Mouse (Mus musculus) spleen, postnatal 36 days (tissue): Measurements from ENCODE around the gene Flt3l.
A peak's percentile ranks its signal among the peaks of the same experiment; 100 is the strongest.
"Not testable (repeated sequence)": the region's sequence is repeated elsewhere in the genome, so short reads cannot be mapped to it uniquely, and the experiment has no call there.

Experiments used
- DNase-seq, 2 experiments: peaks; one replicate each; pipeline ENCODE4 v3.0.0; 2022; ENCODE audit warnings: low spot score in 2 of 2, mixed read lengths in 1 of 2

The Flt3l gene

GRCm38 (mm10) chr7:45135993-45136567 lies at the start of gene Flt3l, which contains the start of gene Gm45713:
Gene Flt3l (minus strand): TSS chr7:45136432.
Gene Gm45713 (minus strand): TSS chr7:45136231.
- peak; percentile 87 to 90 for DNase-seq

DNA sequence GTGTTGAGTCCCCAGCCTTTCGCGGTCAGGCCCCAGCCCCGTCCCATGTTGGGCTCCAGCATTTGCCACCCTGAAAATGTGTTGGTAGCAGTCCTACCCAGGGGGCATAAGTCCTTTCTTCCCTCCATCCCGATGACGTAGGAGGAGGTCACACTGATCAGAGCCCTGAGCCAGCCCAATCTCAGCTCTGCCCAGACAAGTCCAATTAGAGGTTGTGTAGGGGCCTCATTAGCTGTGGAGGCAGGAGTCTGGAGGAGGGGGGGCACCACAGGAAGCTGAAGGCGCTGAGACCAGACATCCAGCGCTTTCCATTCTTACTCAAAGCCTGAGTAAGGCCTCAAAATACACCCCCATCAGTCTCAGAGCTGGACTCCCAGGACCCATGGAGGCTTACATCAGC lies 49.7 kb upstream of the Flt3l start:
- DNase-seq = no peak

DNA sequence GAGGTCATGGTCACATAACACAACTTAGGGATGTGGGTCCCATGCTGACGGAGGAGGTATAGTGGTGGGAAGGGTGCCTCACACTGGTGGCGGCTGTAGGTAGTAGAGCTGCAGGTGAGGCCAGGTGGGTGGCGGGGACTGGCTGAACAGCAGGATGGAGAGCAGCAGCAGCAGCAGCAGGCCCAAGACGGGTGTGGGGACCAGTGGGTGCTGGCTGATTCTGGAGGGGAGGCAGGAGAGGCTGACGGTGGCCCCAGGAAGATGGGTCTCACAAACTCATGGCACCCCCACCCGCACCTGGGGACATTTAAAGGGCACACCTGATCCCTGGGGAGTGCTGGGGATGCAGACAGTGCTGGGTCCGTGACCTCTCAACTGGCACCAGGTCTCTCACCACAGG lies 47.4 kb upstream of the Flt3l start:
- DNase-seq = no peak

DNA sequence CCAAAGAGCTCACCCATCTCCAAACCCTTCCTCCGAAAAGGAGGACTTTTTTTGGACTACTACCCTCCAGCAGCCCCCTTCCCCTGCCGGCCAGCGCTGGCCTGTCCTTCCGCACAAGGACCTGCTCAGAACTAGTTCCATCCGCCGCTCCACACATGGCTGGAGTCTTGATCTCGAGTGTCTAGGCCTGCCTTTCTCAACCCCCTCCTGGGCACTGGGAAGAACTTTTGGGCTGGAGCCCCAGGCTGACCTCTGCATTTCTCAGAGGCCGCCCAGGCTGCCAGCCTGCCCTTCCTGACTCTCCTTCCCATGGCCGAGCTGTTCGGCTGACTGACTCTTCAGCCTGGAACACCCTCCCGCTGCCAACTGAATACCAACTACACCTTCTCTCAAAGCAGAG lies 46.4 kb upstream of the Flt3l start:
- DNase-seq = no peak

DNA sequence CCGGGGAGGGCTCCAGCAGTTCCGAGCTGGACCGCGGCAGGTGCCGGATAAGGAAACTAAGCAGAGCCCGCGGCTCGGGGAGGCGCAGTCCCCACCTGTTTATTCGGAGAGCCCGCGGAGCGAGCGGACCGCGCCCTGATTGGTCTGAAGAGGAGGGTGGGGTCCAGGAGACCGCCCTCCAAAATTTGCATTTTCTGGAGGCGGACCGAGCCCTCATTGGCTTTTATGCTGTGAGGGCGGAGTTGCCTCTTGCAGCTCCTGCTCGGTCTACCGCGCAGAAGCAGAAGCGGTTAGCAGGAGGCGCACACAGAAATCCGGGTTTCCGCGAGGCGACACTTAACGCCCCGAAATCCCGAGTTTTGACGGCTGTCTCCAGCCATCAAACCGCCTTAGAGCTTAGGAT lies 46.0 kb upstream of the Flt3l start:
- DNase-seq = peak; percentile 90

DNA sequence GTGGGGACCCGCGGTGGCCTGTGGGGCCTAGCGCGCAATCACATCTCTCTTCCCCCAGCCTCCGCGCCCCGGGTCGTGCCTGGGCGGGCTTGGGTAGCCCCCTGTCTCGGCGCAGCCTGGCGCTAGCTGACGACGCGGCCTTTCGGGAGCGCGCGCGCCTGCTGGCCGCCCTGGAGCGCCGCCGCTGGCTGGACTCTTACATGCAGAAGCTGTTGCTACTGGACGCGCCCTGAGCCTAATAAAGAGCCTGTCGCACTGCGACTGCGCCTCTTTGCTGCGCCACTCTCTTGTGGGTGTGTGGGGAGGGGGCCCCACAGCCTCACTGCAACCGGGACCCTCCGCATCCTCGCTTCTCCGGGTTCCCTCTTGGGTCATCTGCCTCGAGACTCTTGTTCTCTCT lies 45.3 kb upstream of the Flt3l start:
- DNase-seq = no peak

GRCm38 (mm10) chr7:45180896-45181477 lies 44.8 kb upstream of the Flt3l start, which contains the start of gene Pth2:
Gene Pth2 (plus strand): TSS chr7:45180995.
- DNase-seq = no peak

GRCm38 (mm10) chr7:45179469-45179868 lies 43.2 kb upstream of the Flt3l start, which contains the start of gene Gfy:
Gene Gfy (minus strand): TSS chr7:45179569.
- DNase-seq = no peak

- DNase-seq = no peak
These were observed 42.3 kb upstream of the Flt3l start for GRCm38 (mm10) chr7:45178550-45178949.

GRCm38 (mm10) chr7:45176356-45176755 lies 40.1 kb upstream of the Flt3l start:
- DNase-seq = no peak

DNA sequence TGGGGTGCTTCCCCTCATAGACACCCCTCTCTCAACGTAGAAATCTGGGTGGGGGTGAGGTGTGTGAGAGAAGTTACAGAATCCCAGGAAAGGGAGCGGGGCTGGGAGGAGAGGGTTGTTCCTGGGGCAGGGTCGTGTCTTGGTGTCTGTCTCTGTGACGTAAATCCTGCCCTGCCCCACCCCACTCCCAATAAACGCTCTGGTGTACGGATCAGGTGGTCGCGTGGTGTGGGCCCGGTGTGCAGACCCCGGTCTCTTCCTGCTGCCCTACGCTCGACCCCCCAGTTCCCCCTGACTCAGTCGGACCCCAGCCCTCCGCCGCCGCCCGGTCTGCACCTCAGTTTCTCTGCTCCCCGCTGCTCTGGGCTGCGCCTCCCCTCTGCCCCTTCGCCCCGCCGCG lies 39.7 kb upstream of the Flt3l start:
- DNase-seq = no peak

DNA sequence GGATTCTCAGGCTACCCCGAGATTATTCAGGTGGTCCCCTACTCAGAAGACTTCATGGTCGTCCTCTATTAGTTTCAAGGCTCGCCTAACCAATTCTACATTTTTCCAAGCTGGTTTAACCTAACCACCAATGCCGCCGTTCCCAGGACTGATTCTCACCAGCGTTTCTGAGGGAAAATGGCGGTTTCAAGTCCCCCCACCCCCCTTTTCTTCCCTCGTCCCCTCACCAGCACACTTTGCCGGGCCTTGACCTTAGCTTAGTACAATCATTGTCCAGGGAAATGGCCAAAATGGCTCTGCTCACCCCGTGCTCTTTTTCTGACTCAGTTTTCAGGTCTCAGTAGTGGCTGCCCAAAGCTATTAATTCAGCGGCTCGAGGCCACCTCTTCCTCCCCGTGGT lies 39.2 kb upstream of the Flt3l start:
- DNase-seq = no peak

DNA sequence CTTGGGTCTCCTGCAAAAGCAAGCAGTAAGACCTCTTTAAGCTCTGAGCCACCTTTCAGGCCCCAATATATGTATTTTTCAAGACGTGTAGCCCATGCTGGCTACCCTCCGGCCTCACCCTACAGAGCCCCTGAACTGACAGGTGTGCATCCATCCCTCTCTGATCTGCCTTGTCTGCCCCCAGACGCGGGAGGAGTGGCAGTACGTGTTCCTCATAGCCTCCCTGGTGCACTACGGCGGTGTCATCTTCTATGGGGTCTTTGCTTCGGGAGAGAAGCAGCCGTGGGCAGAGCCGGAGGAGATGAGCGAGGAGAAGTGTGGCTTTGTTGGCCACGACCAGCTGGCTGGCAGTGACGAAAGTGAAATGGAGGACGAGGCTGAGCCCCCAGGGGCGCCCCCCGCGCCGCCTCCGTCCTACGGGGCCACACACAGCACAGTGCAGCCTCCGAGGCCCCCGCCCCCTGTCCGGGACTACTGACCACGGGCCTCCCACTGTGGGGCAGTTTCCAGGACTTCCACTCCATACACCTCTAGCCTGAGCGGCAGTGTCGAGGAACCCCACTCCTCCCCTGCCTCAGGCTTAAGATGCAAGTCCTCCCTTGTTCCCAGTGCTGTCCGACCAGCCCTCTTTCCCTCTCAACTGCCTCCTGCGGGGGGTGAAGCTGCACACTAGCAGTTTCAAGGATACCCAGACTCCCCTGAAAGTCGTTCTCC lies 38.5 kb upstream of the Flt3l start:
- no peak for DNase-seq

DNA sequence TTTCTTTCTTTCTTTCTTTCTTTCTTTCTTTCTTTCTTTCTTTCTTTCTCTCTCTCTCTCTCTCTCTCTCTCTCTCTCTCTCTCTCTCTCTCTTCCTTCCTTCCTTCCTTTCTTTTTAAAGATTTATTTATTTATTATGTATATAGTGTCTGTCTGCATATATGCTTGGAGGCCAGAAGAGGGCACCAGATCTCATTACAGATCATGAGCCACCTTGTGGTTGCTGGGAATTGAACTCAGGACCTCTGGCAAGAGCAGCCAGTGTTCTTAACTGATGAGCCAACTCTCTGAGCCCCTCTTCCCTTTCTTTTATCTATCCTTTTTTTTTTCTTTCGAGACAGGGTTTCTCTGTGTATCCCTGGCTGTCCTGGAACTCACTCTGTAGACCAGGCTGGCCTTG lies 37.5 kb upstream of the Flt3l start:
- not testable (repeated sequence) for DNase-seq

DNA sequence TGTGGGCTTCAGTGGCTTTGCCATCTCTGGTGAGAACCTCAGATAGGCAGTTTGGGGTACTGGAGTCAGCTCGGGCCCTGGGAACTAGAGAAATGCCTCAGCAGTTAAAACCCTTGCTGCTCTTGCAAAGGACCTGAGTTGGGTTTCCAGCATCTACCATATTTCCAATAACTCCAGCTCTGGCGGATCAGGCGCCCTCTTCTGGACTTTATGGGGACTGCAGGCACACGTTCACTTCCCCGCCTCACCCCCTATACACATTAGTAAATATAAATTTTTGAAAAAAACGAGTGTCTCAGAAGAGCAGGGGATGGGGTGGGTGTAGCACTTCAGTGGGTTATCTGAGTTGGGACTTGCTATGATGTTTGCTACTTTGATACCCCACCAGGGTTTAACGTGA lies 36.7 kb upstream of the Flt3l start:
- no peak for DNase-seq

GRCm38 (mm10) chr7:45169495-45169894 lies 33.3 kb upstream of the Flt3l start:
- DNase-seq = no peak

DNA sequence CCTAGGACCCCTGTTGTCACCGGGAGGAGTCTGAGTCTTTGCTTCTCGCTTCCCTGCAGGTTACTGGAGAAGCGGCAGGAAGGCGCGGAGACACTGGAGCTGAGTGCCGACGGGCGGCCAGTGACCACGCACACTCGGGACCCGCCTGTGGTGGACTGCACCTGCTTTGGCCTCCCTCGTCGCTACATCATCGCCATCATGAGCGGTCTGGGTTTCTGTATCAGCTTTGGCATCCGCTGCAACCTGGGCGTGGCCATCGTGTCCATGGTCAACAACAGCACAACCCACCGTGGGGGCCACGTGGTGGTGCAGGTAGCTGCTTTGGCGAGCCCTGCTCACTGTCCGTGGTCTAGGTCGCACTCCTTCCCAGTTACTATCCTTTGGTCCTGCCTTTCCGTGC lies 32.4 kb upstream of the Flt3l start:
- no peak for DNase-seq

DNA sequence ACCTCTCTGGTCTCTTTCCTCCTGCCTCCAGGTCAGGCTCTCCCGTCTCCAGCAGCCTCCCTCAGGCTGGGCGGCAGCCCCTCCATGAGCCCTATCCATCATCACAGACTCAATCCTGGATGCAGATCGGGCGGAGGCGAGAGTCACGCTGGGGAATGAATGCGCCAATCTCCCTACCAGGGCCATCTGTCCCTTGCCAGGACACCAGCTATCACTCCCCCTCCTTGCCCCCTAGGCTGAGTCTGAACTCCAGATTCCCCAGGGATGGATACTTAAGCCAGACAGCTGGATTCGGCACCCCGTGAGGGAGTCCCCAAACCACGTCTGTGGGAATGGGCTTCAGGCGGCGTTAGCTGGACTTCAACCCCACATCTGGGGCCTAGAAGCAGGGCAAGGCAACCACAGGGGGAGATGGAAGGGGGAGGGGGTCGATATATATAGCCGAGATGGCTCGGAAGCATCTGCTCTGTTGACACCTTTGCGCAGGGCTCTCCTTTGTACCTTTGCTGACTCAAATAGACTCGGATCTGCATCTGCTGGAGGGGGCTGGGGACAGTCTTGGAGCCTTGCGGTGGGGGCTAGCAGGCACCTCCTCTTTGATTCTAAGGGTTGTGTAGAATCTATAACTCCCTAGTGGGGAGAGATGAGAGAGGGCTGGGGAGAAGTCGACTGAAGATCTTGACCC lies 31.7 kb upstream of the Flt3l start:
- DNase-seq = no peak

DNA sequence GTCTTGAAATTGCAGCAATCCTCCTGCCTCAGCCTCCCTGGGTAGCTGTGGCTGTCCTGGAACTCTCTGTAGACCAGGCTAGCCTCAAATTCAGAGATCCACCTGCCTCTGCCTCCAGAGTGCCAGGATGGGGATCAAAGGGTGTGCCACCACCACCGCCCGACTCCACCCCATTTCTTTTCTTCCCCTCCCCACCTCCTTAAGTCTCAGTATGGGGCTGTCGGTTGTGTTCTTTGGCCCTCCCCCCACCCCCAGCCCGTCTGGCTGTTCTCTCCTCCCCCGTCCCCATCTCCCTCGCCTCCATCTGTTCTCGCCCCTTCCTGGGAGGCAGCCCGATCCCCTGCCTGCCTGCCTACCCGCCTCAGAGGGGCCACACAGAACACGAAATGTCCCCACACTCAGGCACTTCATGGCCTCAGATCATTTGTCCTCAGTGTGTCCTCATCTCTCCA lies 30.7 kb upstream of the Flt3l start:
- DNase-seq = no peak

DNA sequence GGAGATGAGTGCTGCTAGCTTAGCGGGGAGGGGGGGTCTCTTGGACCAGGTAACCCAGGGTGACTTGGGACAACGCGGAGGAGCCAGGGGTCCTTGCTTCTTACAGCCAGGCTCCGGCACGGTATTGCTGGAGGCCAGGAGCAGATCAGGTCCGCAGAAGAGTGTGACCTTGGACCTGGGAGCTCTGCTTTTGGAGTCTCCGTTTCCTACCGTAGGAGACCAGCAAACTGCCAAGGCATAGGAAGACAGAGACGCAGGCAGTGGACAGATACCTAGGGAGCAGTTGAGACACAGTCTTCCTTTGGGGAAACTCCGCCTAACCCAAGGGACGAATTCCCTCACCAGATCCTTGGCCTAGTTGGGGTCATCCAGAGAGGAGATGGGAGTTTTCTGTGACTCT lies 29.5 kb upstream of the Flt3l start:
- no peak for DNase-seq

DNA sequence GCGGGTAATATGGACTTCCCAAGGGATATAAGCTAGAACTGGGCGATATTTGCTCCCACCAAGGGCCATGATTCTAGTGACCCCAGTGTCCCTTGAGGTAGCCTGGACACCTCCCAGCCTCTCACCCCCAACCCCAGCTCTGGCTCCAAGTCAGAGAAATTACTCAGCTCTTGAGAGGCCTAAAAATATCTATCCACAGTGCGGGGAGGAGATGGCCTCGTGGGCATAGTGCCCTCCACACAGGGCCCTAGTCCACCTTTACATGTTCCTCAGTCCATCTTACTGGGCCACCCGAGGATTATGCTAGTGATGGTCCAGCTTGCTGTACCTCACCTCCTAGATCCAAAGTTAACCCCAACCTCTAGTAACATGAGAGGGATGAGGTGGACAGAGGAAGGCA lies 28.6 kb upstream of the Flt3l start:
- no peak for DNase-seq

DNA sequence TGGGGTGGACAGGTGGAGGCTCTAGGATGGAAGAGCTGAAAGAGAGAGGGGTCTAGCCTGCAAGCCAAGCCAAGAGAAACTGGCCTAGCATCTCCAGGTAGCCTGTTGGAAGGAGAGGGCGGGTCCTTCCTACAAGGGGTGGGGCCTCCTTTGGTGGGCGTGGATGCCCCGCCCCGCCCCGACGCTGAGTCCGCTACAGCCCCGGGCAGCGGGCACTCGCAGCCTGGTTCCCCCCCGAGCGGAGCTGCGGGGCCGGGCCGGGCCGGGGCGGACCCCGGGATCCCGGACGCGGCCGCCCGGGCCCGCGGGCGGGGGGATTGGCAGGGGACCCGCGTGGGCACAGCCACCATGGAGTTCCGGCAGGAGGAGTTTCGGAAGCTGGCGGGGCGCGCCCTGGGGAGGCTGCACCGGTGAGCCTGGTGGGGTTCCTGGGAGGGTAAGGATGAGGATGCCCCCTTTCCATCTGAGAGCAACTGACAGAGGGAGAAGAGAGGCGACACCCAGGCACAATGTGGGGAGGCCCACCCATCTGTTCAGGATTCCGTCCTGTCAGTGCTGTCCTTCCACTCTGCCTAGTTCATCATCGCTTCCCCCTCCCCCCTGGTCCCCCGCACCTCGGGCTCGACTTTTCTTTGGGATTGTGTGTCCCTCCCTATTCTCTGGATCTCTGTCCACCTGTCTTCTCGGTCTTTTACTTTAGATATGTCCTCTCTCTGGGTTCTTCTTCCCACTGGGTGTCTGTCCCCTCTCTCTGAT lies 27.7 kb upstream of the Flt3l start, which contains the start of gene Slc17a7:
Gene Slc17a7 (plus strand): TSS at position 215 of the 756 bp plus-strand sequence.
- no peak for DNase-seq
